Mouse (Mus musculus): ENCODE data around the gene Paqr7.

The Paqr7 gene

GRCm38 (mm10) chr4:134496595-134497210, at the start of gene Paqr7:
Gene Paqr7 (plus strand): TSS chr4:134496697.
- no peak for DNase-seq (ENCODE audit: low read depth, low spot score)

- no peak for DNase-seq (ENCODE audit: low read depth, low spot score)
These were observed 48.5 kb upstream of the Paqr7 start for GRCm38 (mm10) chr4:134447966-134448365.

- DNase-seq (ENCODE audit: low read depth, low spot score): no peak
These were observed 46.7 kb upstream of the Paqr7 start for GRCm38 (mm10) chr4:134449595-134450391.

GRCm38 (mm10) chr4:134450392-134451195, 45.9 kb upstream of the Paqr7 start:
- no peak for DNase-seq (ENCODE audit: low read depth, low spot score)

GRCm38 (mm10) chr4:134451484-134451883, 45.0 kb upstream of the Paqr7 start:
- DNase-seq (ENCODE audit: low read depth, low spot score): no peak

GRCm38 (mm10) chr4:134453619-134454400, 42.7 kb upstream of the Paqr7 start:
- no peak for DNase-seq (ENCODE audit: low read depth, low spot score)

GRCm38 (mm10) chr4:134455310-134455709, 41.2 kb upstream of the Paqr7 start:
- DNase-seq (ENCODE audit: low read depth, low spot score): no peak

GRCm38 (mm10) chr4:134457130-134457825, 39.2 kb upstream of the Paqr7 start:
- DNase-seq (ENCODE audit: low read depth, low spot score): no peak

- no peak for DNase-seq (ENCODE audit: low read depth, low spot score)
These were observed 37.6 kb upstream of the Paqr7 start for GRCm38 (mm10) chr4:134458856-134459255.

- no peak for DNase-seq (ENCODE audit: low read depth, low spot score)
These were observed 36.2 kb upstream of the Paqr7 start for GRCm38 (mm10) chr4:134460277-134460676.

- DNase-seq (ENCODE audit: low read depth, low spot score): no peak
These were observed 35.2 kb upstream of the Paqr7 start for GRCm38 (mm10) chr4:134461252-134461651.

GRCm38 (mm10) chr4:134465789-134466188, 30.7 kb upstream of the Paqr7 start:
- DNase-seq (ENCODE audit: low read depth, low spot score): no peak

- no peak for DNase-seq (ENCODE audit: low read depth, low spot score)
These were observed 29.9 kb upstream of the Paqr7 start for GRCm38 (mm10) chr4:134466381-134467262.

GRCm38 (mm10) chr4:134467435-134468214, 28.9 kb upstream of the Paqr7 start:
- peak; percentile 40 for DNase-seq (ENCODE audit: low read depth, low spot score)

GRCm38 (mm10) chr4:134468215-134468575, 28.3 kb upstream of the Paqr7 start, which contains the start of gene Stmn1:
Gene Stmn1 (plus strand): TSS chr4:134468320.
- DNase-seq (ENCODE audit: low read depth, low spot score): peak; percentile 91

GRCm38 (mm10) chr4:134468578-134469266, 27.8 kb upstream of the Paqr7 start:
- DNase-seq (ENCODE audit: low read depth, low spot score): peak; percentile 71

- no peak for DNase-seq (ENCODE audit: low read depth, low spot score)
These were observed 27.1 kb upstream of the Paqr7 start for GRCm38 (mm10) chr4:134469341-134469796.

- no peak for DNase-seq (ENCODE audit: low read depth, low spot score)
These were observed 26.5 kb upstream of the Paqr7 start for GRCm38 (mm10) chr4:134469985-134470384.

All from WW6 (cell line).